Mouse (Mus musculus) brain, embryonic 14.5 days (tissue): ENCODE measurements at regions not wholly inside any gene's neighbourhood (a gene's known extent, or its start where the extent isn't known, plus 50 kb on each side); places are given as distances from the start of the nearest gene placed in this dataset.

ENCODE experiments used
- CTCF ChIP-seq: fragments of 200-500 bp; IDR thresholded peaks from 2 replicates; pipeline ENCODE4 v1.5.1; 2012; ENCODE audit warnings: inconsistent platforms, mild to moderate bottlenecking, moderate library complexity, borderline replicate concordance; ENCODE audit not compliant: insufficient read depth, insufficient read length; ENCODE audit errors: extremely low read depth
- POLR2A ChIP-seq: fragments of 200-500 bp; IDR thresholded peaks from 2 replicates; pipeline ENCODE4 v1.6.1; 2012; ENCODE audit warnings: mild to moderate bottlenecking, inconsistent platforms, borderline replicate concordance; ENCODE audit not compliant: poor library complexity, insufficient read depth, insufficient read length, severe bottlenecking; ENCODE audit errors: extremely low read depth

DNA sequence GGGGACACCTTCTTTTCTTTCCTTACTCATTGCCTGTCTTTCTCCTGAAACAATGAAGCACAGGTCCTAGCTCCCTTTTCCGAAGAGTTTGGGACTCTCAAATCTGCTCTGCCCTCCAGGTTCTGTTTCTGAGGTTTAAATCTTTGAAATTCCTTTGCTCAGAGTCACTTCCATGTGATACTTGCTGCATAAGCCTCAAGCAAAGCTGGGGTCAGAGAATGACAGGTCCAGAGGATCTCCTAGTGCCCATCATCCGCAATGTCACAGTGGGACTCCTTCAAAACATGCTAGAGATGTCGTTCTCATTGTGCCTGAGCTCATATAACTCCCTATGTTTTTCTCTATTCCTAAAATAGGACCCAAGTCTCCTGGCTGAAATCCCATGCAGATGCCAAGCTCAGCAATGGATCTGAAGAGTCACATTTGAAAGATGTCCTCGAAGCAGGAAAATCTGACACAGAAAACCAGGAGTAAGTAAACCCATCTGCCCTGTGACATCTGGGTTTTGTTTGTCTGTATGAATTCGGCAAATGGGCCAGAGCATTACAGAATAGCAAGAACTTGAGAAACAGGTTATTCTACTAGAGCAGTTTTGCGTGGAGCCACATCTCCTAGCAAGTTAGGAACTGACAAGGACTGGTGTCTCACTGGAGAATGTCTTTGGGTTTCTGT is 634.6 kb downstream of the Epha4 start:
- TF ChIP-seq CTCF (no peak), POLR2A (no peak)
